Mouse (Mus musculus): ENCODE data around the gene Sik1.

- TF ChIP-seq CTCF (IDR thresholded peaks at IDR 0.05; ENCODE audit: low read depth, low read length), result no peak
- no peak for TF ChIP-seq POLR2A (IDR thresholded peaks at IDR 0.05; ENCODE audit: borderline replicate concordance, low read depth, low read length)
Measured at GRCm38 (mm10) chr17:31867061-31867460, 11.5 kb upstream of the Sik1 start.
